Mouse (Mus musculus): Measurements from ENCODE around the gene Gm20481.
"Not testable (repeated sequence)": the region's sequence is repeated elsewhere in the genome, so short reads cannot be mapped to it uniquely, and the experiment has no call there.

Gene Gm20481

GRCm38 (mm10) chr17:34971694-34972068 lies 2.0 kb downstream of the Gm20481 start:
- ATAC-seq (ENCODE audit: insufficient number of reproducible peaks, low FRiP score, low TSS enrichment) = not testable (repeated sequence)

- ATAC-seq (ENCODE audit: insufficient number of reproducible peaks, low FRiP score, low TSS enrichment) = peak; percentile 96
Observed at GRCm38 (mm10) chr17:34972069-34972749, 2.5 kb downstream of the Gm20481 start, which contains the start of the genes Hspa1a and Hspa1l. TSS of gene Hspa1a (minus strand) at chr17:34972156. TSS of gene Hspa1l (plus strand) at chr17:34972703.

DNA sequence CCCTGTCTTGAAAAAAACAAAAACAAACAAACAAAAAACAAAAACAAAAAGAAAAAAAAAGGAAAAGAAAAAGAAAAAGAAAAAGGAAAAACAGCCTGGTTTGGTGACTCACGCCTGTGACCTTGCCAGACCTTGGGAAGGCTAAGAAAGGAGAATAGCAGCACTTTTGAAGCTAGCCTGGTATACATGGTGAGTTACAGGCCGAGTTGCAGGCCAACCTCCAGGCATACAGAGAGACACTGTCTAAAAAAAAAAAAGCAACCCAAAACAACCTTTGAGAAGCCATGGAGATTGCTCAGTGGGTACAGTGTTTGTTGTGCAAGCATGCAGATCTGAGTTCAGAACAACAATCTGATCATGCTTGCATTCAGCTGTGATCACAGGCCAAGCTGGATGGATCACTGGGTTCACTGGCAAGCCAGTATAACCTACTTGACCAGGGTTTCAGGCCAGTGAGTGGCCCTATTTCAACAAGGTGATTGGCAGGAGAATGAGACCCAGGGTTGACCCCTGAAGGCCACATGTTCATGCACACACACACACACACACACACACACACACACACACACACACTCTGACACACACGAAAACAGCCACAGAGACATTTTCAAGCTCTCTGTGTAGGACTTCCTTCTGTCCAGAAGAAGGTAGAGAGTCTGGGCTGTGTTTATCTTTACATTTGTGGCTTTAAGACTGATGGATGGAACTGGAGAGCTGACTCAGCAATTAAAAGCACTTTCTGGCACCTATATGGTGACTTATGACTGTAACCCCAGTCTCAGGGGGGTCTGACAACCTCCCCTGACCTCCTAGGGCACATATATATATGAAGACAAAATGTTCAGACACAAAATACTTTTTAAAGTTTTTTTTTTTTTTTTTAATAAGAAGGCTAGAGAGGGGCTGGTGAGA lies 6.1 kb downstream of the Gm20481 start:
- no peak for ATAC-seq (ENCODE audit: insufficient number of reproducible peaks, low FRiP score, low TSS enrichment)

GRCm38 (mm10) chr17:34977000-34977399 lies 7.3 kb downstream of the Gm20481 start:
- ATAC-seq (ENCODE audit: insufficient number of reproducible peaks, low FRiP score, low TSS enrichment) = no peak

GRCm38 (mm10) chr17:34978239-34978638 lies 8.5 kb downstream of the Gm20481 start:
- no peak for ATAC-seq (ENCODE audit: insufficient number of reproducible peaks, low FRiP score, low TSS enrichment)

DNA sequence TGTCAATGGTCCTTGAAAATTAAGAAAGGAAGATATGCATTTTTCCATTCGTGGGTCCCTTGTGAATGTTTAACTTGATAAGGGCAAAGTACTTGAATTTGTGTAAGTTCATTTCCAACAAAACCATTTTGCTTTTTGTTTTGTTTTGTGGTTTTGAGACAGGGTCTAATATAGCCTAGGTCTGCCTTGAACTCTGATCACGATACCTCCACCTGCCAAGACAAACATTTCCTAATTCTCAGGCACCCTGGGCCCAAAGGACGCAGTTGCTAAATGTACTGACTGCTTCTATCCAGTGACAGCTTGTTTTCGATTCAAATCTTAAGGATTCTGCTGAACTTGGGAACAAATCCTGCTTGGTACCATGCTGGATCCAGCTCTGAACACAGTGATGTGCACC lies 9.9 kb downstream of the Gm20481 start:
- no peak for ATAC-seq (ENCODE audit: insufficient number of reproducible peaks, low FRiP score, low TSS enrichment)

- no peak for ATAC-seq (ENCODE audit: insufficient number of reproducible peaks, low FRiP score, low TSS enrichment)
Observed at GRCm38 (mm10) chr17:34980655-34981054, 10.9 kb downstream of the Gm20481 start.

GRCm38 (mm10) chr17:34981690-34982180 lies 12.0 kb downstream of the Gm20481 start, which contains the start of gene Lsm2:
TSS of gene Lsm2 (plus strand) at chr17:34981862.
- peak; percentile 86; the same call in 1 of the 2 replicates for ATAC-seq (ENCODE audit: insufficient number of reproducible peaks, low FRiP score, low TSS enrichment)

DNA sequence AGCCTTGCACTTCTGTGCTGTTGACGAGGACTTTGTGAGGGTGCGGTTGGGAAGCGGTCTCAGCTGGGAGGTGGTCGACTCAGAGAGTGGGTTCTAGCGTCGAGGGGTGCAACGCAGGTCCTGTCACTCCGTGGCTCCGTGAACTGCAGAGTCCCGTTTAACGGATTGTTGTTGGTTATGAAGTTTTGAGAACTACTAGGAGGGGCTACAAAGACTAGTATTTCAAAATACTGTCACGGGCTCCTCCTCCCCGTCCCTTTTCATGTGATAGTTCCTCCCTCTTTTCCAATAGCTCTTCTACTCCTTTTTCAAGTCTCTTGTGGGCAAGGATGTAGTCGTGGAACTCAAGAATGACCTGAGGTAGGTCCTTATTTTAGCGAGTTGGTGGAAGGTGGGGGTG lies 12.6 kb downstream of the Gm20481 start:
- no peak for ATAC-seq (ENCODE audit: insufficient number of reproducible peaks, low FRiP score, low TSS enrichment)

DNA sequence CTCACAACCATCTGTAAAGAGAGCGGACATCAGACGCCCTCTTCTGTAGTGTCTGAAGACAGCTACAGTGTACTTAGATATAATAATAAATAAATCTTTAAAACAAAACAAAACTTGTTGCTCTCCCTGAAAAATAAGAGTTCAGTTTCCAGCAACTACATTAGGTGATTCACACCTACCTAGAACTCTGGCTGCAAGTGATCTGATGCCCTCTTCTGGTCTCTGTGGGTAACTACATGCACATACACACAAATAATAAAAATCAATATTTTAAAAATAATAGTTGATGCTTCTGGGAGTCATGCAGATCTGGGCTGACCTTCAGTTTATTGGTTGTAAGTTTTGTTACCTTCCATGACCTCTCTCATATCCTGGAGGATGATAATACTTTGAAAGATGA lies 14.5 kb downstream of the Gm20481 start:
- ATAC-seq (ENCODE audit: insufficient number of reproducible peaks, low FRiP score, low TSS enrichment) = no peak

GRCm38 (mm10) chr17:34994751-34995150 lies 25.0 kb downstream of the Gm20481 start:
- no peak for ATAC-seq (ENCODE audit: insufficient number of reproducible peaks, low FRiP score, low TSS enrichment)

DNA sequence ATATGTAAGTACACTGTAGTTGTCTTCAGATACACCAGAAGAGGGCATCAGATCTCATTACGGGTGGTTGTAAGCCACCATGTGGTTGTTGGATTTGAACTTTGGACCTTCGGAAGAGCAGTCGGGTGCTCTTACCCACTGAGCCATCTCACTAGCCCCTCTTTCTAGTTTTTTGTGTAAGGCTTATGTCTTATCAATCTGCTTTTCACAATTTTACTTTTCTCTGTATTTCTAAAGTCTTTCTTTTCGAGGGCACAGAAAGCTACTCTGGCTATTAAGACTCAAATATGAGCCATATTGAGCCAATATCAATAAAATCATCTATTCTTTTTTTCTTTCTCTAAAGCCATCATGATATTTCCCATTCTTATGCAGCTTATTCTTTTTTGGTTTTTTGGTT lies 25.5 kb downstream of the Gm20481 start:
- ATAC-seq (ENCODE audit: insufficient number of reproducible peaks, low FRiP score, low TSS enrichment) = not testable (repeated sequence)

DNA sequence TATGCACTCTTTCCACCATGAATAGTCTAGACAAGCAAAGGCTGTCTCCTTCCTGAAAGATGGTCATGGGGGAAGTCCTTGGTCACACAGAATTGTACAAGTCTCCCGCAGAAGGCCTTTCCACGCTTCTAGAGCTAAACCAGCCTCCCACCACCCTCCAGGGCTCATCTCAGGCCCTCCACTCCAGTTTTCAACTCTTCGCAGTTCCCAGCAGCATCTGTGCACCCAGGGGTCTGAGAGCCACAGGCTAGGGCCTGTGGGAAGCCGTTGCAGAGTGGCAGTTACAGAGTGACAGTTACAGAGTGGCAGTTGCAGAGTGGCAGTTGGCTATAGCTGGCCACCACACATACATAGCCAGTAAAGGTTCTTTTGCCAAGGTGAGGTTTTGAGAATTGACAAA lies 26.2 kb downstream of the Gm20481 start:
- ATAC-seq (ENCODE audit: insufficient number of reproducible peaks, low FRiP score, low TSS enrichment) = not testable (repeated sequence)

DNA sequence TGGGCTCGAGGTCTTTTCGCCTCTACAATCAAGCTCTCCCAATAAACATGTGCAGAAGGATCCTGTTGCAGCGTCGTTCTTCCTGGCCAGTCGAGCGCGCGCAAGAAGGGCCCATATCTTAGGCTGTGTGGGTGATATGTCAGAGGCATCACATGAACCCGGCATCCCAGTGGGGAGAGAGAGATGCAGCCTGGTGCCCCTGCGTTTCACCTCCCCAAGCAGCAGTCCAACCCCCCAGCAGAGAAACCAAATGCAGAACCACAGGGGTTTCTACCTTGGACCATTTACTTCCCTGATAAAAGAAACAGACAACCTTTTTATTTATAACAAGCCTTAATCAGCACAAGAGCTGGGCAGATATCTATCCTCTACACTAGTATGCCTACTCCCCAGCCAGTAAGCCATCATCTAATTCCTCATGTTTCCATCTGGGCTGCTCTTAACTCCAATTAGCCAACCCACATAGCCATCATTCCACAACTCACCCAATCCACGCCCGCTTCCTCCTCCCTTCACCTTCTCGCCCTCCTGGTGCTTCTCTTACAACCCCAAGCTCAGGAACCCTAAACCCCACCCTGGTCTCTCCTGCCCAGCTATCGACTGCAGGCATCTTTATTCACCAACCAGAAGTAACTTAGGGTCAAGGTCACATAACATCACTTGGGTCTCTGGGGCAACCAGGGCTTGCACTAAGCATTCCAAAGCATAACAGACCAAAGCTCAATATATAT lies 26.9 kb downstream of the Gm20481 start:
- ATAC-seq (ENCODE audit: insufficient number of reproducible peaks, low FRiP score, low TSS enrichment) = no peak

DNA sequence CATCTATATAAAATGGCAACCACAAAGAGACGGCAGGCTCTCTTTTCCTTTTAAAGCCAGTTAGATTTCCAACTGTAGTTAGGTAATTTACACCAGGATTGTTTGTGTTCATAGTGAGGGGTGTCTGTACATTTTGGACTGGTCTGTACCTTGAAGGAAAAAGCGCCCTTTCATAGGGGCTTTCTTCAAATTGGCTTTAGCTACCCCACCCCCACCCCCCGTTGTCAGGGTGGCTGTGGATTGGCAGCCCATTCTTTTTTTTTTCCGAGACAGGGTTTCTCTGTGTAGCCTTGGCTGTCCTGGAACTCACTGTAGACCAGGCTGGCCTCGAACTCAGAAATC lies 27.4 kb downstream of the Gm20481 start:
- ATAC-seq (ENCODE audit: insufficient number of reproducible peaks, low FRiP score, low TSS enrichment) = no peak

GRCm38 (mm10) chr17:34998526-34999430 lies 29.1 kb downstream of the Gm20481 start:
- ATAC-seq (ENCODE audit: insufficient number of reproducible peaks, low FRiP score, low TSS enrichment) = no peak

DNA sequence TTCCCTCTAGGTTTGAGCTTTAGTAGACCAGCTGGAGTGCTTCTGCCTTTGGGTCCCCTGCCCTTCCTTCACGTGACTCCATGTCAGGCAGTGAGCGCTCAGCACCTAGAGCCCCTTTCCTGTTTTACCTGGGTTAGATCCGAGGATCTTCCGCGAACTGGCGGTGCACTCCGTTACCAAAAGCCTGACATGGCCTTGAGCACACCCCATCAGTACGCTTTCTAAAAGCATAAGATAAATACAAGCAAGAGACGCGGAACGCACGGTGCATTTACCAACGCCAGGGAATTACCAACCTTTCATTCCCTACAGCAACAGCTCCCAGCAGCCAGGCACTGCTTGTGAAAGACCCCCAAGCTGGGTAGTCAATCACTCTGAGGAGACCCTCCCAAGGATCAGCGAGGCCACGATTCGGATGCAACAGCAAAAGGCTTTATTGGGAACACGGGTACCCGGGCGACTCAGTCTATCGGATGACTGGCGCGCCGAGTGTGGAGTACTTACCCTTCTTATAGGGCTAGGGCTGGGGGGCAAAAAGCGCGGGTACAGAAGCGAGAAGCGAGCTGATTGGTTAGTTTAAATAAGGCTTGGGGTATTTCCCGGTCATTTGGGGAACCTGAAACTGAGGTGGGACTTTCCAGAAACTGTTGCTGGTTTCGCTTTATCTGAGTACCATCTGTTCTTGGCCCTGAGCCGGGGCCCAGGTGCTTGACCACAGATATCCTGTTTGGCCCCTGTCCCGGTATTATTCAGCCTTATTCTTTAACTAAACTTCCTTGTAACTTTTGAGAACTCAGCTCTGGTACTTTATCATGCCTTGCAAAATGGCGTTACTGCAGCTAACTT lies 30.4 kb downstream of the Gm20481 start:
- ATAC-seq (ENCODE audit: insufficient number of reproducible peaks, low FRiP score, low TSS enrichment) = not testable (repeated sequence)

GRCm38 (mm10) chr17:35000717-35001451 lies 31.2 kb downstream of the Gm20481 start, which contains the start of gene Vars:
TSS of gene Vars (plus strand) at chr17:35000987.
- peak; percentile 82; the same call in 1 of the 2 replicates for ATAC-seq (ENCODE audit: insufficient number of reproducible peaks, low FRiP score, low TSS enrichment)

Measured in cerebellum, adult (tissue).